Mouse (Mus musculus) lung, postnatal 36 days (tissue): ENCODE measurements around the gene E030018B13Rik.
A peak's percentile ranks its signal among the peaks of the same experiment; 100 is the strongest.

Experiments
- DNase-seq: peaks from one replicate; pipeline ENCODE4 v3.0.0; 2022; ENCODE audit warnings: mixed read lengths

Gene E030018B13Rik

GRCm38 (mm10) chr7:63898201-63898600 is 18.5 kb upstream of the E030018B13Rik start:
- DNase-seq: no peak

DNA sequence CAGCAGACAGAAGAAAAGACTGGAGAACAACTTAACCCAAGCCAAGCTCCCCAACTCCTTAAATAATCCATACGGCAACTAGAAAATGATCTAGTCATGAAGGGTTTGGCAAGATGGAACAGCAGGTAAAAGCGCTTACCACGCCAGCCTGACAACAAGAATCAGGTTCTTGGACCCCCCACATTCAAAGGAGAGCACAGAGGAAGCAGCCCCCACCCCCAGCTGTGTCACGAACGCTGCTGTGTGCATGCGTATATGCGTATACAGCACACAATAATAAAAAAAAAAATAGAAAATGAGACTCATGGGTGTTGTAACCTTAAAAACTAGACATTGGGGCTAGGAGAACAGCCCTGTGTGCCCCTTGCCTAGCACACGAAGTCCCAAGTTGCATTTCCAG is 16.7 kb upstream of the E030018B13Rik start:
- DNase-seq: no peak

- no peak for DNase-seq
Observed at GRCm38 (mm10) chr7:63900411-63900810, 16.2 kb upstream of the E030018B13Rik start.

DNA sequence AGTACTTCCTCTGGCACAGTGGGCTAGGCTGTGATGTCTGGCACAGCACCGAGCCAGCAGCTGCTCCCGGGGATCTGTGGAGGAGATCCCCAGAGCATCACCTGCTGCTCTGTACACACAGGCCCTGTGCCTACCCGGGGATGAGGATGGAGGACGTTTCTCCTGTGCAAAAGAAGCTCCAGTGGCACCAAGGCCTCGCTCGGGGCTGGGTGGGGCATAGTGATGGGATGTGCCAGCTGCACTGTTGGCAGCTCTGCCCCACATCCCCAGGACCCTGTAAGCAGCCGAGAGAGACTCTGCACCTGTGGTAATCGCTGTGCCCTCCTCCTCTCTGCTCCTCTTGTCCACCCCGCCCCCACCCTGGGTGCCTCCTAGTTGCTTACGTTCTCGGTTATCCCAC is 15.3 kb upstream of the E030018B13Rik start:
- DNase-seq: no peak

DNA sequence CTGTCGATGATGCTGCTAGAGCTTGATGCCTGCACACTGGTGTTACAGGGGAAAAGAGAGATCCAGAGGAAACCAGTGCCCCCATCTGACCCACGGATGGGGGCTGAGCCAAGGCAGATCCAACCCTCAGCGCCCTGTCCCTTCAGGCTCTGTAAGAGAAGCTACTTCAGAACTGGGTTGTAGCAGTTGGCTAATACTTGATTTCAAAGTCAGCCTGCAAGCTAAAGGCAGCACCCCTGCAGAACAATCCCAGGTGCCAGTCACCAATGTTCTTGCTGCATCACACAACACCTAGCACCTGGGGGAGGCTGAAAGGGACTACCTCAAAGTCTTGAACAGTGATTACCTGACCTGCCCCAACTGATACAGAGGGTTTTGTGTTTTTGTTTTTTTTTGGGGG is 14.7 kb upstream of the E030018B13Rik start:
- no peak for DNase-seq

GRCm38 (mm10) chr7:63902604-63903210 is 13.9 kb upstream of the E030018B13Rik start:
- no peak for DNase-seq

DNA sequence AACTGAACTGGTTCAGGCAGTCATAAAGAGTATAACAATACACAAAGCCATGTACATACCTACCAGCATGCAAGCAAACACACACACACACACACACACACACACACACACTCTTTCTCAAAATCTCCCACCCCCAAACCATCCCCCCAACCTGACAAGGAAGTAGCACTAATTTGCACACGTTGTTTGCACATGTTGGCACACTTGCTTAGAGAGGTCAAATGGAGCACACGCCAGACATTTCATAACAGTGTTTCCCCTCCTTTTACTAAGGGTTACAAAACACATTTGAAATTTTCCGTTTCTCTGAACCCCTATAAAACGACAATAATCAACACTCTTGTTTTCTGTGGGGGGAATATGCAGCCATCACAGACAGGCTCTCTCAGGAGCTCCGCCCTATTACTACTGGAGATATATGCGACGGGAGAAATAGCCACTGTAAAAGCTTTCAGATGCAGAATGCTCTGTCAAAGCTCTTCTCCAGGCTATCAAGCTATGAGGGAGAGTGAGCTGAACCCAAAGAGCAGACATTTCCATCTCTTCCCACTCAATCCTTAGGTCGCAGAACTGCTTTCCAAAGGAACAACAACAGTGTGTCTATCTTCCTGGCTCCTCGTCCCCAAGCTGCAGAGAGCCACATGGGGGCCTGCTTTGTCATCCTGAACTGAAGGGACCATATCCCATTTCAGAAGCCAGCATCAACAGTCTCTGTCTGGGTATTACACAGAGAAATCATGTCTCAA is 12.8 kb upstream of the E030018B13Rik start:
- DNase-seq: peak; percentile 75

GRCm38 (mm10) chr7:63905190-63905589 is 11.5 kb upstream of the E030018B13Rik start:
- peak; percentile 87 for DNase-seq

DNA sequence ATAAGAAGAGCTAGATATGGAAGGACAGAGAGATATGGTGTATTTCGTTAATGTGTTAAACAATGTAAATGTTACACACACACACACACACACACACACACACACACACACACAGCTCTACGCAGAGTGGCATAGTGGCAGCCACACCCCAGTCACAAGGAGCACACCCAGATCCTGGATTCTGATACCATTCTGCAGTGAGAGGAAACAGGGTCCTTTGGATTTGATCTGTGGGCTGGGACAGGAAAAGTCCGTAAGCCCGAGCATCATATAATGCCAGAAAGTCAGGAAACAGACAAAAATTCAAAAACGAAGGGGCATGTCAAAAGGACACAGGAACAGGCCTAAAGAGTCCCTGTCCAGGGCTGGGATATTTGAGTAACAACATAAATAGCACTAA is 11.0 kb upstream of the E030018B13Rik start:
- peak; percentile 76 for DNase-seq

DNA sequence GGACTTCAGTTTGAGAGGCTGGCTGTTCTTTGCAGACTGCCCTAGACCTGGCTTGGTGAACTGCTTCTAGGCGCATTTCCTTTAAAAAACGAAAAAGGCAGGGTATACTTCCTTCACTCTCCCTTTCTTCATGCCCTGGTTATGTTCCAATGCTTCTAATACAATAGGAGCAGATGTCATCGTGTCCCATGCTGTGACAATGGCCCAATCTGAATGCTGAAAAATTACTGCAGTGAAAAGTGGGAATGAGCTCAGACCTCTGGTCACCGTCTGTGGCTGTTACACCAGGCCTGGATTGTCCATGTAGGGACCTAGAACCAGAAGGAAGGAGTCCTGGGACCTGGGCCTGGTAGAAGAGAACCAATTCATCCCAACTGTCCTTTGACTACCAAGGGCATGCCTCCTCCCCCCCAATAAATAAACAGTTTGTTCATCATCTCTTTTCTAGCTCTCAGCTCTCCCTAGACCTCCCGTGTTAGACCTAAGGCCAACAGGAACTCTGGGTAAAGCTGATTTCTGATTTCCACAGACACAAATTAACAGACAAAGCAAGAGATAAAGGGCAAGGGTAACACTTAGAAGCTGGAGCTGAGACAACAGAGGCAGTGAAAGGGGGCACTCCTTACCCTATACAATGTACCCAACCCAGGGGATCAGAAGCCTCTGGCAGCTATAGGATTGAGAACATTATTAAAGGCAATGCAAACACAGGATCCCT is 8.7 kb upstream of the E030018B13Rik start:
- DNase-seq: no peak

DNA sequence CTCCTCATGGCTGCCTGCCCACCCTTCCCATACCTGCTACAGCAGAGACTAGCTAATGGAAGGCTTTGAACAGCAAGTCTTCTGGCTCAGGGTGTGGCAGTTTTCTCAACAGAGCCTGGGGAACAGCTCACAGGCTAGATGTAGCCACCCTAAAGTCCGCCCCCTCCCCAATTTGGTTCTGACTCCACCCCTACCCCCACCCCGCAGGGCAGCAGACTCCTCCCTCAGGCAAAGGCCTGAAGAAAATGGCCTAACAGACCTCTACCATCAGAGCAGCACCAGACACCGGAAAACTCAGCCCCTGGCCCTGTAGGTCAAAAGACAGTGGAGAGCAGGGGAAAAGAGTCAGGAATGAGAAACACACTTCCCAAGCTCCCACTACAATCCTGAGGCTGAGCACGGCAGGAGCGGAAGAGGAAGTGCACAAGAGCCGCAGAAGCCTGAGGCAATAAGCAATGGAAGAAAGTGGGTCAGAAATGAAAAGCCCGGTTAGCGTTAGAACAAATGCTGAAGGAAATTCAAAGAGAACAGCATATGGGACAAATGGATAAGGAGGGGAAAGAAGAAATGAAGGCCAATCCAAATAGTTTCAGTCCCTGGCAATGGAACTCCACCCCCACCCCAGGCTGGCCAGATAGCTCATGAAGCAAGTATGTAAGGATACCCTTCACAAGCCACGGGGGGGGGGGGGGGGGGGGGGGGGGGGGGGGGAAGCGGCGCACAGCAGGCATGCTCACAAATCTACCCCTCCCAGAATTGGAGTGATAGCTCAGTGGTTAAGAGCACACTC is 8.0 kb upstream of the E030018B13Rik start:
- DNase-seq: no peak

DNA sequence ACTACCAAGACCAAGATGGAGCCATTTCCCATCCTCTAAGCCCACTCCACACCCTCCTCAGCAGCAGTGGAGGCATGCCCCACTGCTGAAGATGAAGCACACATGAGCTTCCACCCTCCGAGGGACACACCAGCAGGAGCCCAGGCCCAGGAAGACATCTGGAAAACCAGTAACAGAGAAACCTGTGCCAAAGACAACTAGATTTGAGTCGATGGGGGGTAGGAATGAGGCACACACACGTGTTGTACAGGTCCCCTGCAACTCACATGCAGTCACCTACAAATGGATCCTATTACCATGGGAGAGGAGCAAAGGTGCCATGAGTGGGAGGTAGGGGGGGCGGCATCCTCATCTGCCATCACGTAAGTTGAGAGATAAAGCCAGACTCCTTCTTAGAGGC is 6.4 kb upstream of the E030018B13Rik start:
- no peak for DNase-seq

DNA sequence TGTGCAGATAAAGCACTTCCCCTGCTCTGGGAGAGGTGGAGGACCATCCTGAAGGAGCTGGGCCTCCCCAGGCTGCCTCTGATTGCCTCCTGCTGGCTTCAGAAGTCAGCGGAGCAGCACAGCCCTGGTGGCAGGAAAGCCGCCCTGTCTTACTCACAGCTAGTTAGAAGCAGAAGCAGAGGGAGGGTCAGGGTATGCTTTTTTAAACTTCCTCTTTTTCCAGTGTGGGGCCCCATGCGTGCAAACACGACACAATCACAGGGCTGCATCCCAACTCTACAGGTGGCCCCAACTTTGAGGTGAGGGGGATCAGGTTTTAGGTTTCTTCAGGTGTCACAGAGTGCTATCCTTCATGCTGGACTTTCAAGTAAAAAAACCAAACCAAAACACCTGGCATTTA is 5.7 kb upstream of the E030018B13Rik start:
- peak; percentile 79 for DNase-seq

GRCm38 (mm10) chr7:63911383-63912233 is 5.0 kb upstream of the E030018B13Rik start:
- DNase-seq: peak; percentile 94

DNA sequence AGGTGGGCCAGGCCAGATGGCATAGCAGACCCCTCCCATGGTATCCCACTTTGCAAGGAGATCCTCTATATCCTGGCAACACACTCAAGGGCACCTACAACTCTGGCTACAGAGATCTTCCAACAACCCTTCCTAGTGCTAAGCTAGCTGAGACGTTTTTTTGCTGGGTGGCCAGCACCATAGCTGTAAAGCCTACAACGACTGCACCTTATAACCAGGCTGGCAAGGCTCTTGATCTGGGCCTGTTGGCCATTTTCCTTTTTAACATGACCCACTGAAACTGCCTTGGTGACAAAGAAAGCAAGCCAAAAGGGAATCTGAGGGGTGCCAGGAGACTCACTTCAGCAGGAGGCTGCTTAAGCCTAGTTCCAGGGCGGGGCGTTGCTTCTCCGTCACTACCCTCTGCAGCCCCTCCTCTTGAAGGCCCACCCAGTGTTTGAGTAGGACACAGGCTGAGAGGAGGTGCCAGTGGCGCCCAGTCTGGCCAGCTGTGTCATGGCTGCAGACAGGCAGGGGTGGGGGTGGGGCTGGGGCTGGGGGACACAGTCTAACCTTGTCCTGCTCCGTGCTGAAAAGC is 4.3 kb upstream of the E030018B13Rik start:
- DNase-seq: peak; percentile 84

GRCm38 (mm10) chr7:63912924-63913723 is 3.5 kb upstream of the E030018B13Rik start:
- no peak for DNase-seq

- DNase-seq: peak; percentile 79
Observed at GRCm38 (mm10) chr7:63913724-63914692, 2.6 kb upstream of the E030018B13Rik start.

- no peak for DNase-seq
Observed at GRCm38 (mm10) chr7:63914891-63915290, 1.8 kb upstream of the E030018B13Rik start.

DNA sequence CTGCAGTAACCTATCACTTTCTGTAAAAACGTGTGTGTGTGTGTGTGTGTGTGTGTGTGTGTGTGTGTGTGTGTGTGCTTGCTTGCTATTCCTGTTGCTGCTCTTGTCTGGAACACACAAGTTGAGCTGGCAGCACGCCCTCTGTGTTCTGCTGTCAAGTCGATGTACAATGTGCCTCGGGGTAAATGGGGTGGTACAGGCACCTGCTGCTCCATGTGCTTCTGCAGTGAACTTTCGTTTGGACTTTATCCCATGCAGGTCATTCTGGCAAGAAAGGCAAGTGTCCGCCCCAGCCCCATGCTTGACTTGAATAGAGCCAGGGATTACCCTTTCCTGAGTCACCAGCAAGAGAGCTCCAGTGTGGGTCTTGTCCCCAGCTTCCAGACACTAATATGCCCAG is 1.0 kb downstream of the E030018B13Rik start:
- peak; percentile 89 for DNase-seq
